Mouse (Mus musculus): ENCODE results near the gene Mtus2.
"Not testable (repeated sequence)": the region's sequence is repeated elsewhere in the genome, so short reads cannot be mapped to it uniquely, and the experiment has no call there.

DNA sequence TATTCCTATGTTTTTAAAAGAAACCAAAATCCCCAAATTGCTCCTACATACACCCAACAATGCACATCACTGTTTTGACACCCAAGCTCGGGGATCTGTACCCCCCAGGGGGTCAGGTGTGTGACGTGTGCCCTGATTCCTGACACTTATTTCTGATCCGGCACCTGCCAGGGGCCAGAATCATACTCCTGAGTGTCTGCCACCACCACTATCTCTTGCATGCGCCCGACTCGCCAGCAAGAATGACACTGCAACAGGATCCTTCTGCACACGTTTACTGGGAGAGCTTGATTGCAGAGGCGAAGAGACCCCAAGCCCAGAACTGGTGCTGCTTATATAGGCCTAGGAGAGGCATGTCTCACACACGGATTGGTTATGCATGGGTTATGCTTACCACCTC lies 369.2 kb downstream of the Mtus2 start:
- TF ChIP-seq POLR2A (IDR thresholded peaks at IDR 0.05; ENCODE audit: control insufficient read depth in 1 of 2, insufficient read depth in 1 of 2, low read depth in 1 of 2, low read length in 2 of 2, poor library complexity in 1 of 2); GATA1 (IDR thresholded peaks at IDR 0.05; ENCODE audit: low read depth, low read length); EP300 (IDR thresholded peaks at IDR 0.05; ENCODE audit: low read depth in 1 of 2, low read length in 2 of 2): not testable (repeated sequence)
